In genomic region chr7:143868874-143869273, GRCm38 (mm10) we compare ENCODE assay signal across 24 mouse cellular contexts. TPM values are rescaled to one million over a fixed set of nuclear protein-coding genes. Genes with fewer than 3 reads are reported as not detected.
"Had no signal": no experiment of that assay in that cellular context is flagged by ENCODE, and none has a peak within 500 bp of the region (broad histone marks: within the 10 kb centered on the region; RNA-seq: fewer than 3 reads in every experiment).

No protein-coding gene starts in this region.

- H3K4me3 ChIP-seq: megakaryocyte, embryonic 14.5 days; midbrain, embryonic 10.5 days; midbrain, embryonic 12.5 days; myocyte; neural tube, embryonic 13.5 days; neural tube, embryonic 15.5 days; stomach, embryonic 15.5 days had no signal

- H3K36me3 ChIP-seq: midbrain, embryonic 10.5 days; midbrain, embryonic 12.5 days; neural tube, embryonic 13.5 days; neural tube, embryonic 15.5 days; stomach, embryonic 15.5 days had no signal

- DNase-seq: lung, adult 18-20 months; lung, embryonic 14.5 days; lung, postnatal 10 days; lung, postnatal 4 days; midbrain, embryonic 14.5 days; retina, postnatal 1 day; right cerebral cortex, adult 18-20 months; thymus, adult 2 months; thymus, postnatal 25 days; thymus, postnatal 4 days had no signal

- H3K4me1 ChIP-seq: midbrain, embryonic 10.5 days; midbrain, embryonic 12.5 days; neural tube, embryonic 13.5 days; neural tube, embryonic 15.5 days; stomach, embryonic 15.5 days had no signal

- H3K9me3 ChIP-seq: stomach, embryonic 15.5 days had no signal

- ATAC-seq: midbrain, embryonic 16.5 days had no signal

- H3K27me3 ChIP-seq: midbrain, embryonic 12.5 days; neural tube, embryonic 13.5 days; neural tube, embryonic 15.5 days; stomach, embryonic 15.5 days had no signal

RNA-seq across cellular contexts. Expression of gene Gm498, which starts 2.2 kb away (rescaled TPM):
- polyA plus RNA-seq: liver, embryonic 16.5 days; lung, embryonic 14.5 days; lung, embryonic 16.5 days; midbrain, embryonic 10.5 days; midbrain, embryonic 12.5 days; midbrain, embryonic 14.5 days; midbrain, embryonic 16.5 days; myocyte; neural tube, embryonic 11.5 days; neural tube, embryonic 13.5 days; neural tube, embryonic 15.5 days; spleen, adult 2 months; stomach, embryonic 15.5 days; stomach, postnatal 0 days; thymus, adult 2 months; urinary bladder, adult 2 months had no signal
